Mouse (Mus musculus): ENCODE measurements at regions not wholly inside any gene's neighbourhood (a gene's known extent, or its start where the extent isn't known, plus 50 kb on each side); places are given as distances from the start of the nearest gene placed in this dataset.
A peak's percentile ranks its signal among the peaks of the same experiment; 100 is the strongest.

- peak; percentile 56 for DNase-seq (ENCODE audit: low read depth, low spot score)
Measured at GRCm38 (mm10) chr11:64579826-64580225, 143.4 kb upstream of the F930015N05Rik start.

GRCm38 (mm10) chr11:64586056-64586455, 149.6 kb upstream of the F930015N05Rik start:
- no peak for DNase-seq (ENCODE audit: low read depth, low spot score)

GRCm38 (mm10) chr11:64587034-64587710, 150.7 kb upstream of the F930015N05Rik start:
- DNase-seq (ENCODE audit: low read depth, low spot score): no peak

GRCm38 (mm10) chr11:64587751-64588600, 151.5 kb upstream of the F930015N05Rik start:
- no peak for DNase-seq (ENCODE audit: low read depth, low spot score)

- no peak for DNase-seq (ENCODE audit: low read depth, low spot score)
Measured at GRCm38 (mm10) chr11:64588601-64588989, 152.1 kb upstream of the F930015N05Rik start.

GRCm38 (mm10) chr11:64589026-64589425, 152.6 kb upstream of the F930015N05Rik start:
- no peak for DNase-seq (ENCODE audit: low read depth, low spot score)

- DNase-seq (ENCODE audit: low read depth, low spot score): no peak
Measured at GRCm38 (mm10) chr11:64590091-64590490, 153.6 kb upstream of the F930015N05Rik start.

- no peak for DNase-seq (ENCODE audit: low read depth, low spot score)
Measured at GRCm38 (mm10) chr11:64592253-64592652, 155.8 kb upstream of the F930015N05Rik start.

- DNase-seq (ENCODE audit: low read depth, low spot score): no peak
Measured at GRCm38 (mm10) chr11:64597305-64597704, 160.9 kb upstream of the F930015N05Rik start.

- DNase-seq (ENCODE audit: low read depth, low spot score): peak; percentile 49
Measured at GRCm38 (mm10) chr11:64599178-64599577, 162.7 kb upstream of the F930015N05Rik start.

- DNase-seq (ENCODE audit: low read depth, low spot score): peak; percentile 30
Measured at GRCm38 (mm10) chr11:64600201-64601102, 164.0 kb upstream of the F930015N05Rik start.

- DNase-seq (ENCODE audit: low read depth, low spot score): no peak
Measured at GRCm38 (mm10) chr11:64609043-64609442, 172.6 kb upstream of the F930015N05Rik start.

- no peak for DNase-seq (ENCODE audit: low read depth, low spot score)
Measured at GRCm38 (mm10) chr11:64610724-64611123, 174.3 kb upstream of the F930015N05Rik start.

- DNase-seq (ENCODE audit: low read depth, low spot score): no peak
Measured at GRCm38 (mm10) chr11:64615140-64615539, 178.7 kb upstream of the F930015N05Rik start.

- DNase-seq (ENCODE audit: low read depth, low spot score): peak; percentile 28
Measured at GRCm38 (mm10) chr11:64618631-64619385, 182.4 kb upstream of the F930015N05Rik start.

GRCm38 (mm10) chr11:64627180-64627579, 190.7 kb upstream of the F930015N05Rik start:
- DNase-seq (ENCODE audit: low read depth, low spot score): no peak

GRCm38 (mm10) chr11:64640947-64641346, 204.5 kb upstream of the F930015N05Rik start:
- no peak for DNase-seq (ENCODE audit: low read depth, low spot score)

GRCm38 (mm10) chr11:64643171-64643570, 206.7 kb upstream of the F930015N05Rik start:
- DNase-seq (ENCODE audit: low read depth, low spot score): no peak

GRCm38 (mm10) chr11:64647938-64648337, 211.5 kb upstream of the F930015N05Rik start:
- DNase-seq (ENCODE audit: low read depth, low spot score): no peak

- DNase-seq (ENCODE audit: low read depth, low spot score): peak; percentile 77
Measured at GRCm38 (mm10) chr11:64650571-64651282, 214.3 kb upstream of the F930015N05Rik start.

Data from skeletal muscle tissue, adult 2 months (tissue).